Mouse (Mus musculus) heart, embryonic 14.5 days (tissue): ENCODE data around the gene G6pc. TPM values are rescaled to one million over a fixed set of nuclear protein-coding genes. Genes with fewer than 3 reads are reported as not detected.
A peak's percentile ranks its signal among the peaks of the same experiment; 100 is the strongest.
"Not testable (repeated sequence)": the region's sequence is repeated elsewhere in the genome, so short reads cannot be mapped to it uniquely, and the experiment has no call there.

Experiments used
- ATAC-seq: fragments of 200-750 bp; cut with Nextera tagmentation; 2 replicates; pipeline ENCODE4 v1.8.0; 2017; ENCODE audit warnings: low read depth, moderate TSS enrichment; ENCODE audit not compliant: insufficient number of reproducible peaks, insufficient read depth, low FRiP score
- H3K27ac ChIP-seq, 2 experiments: fragments of 200-500 bp in 1 of 2; fragments of 300-500 bp in 1 of 2; sonication (generic) in 1 of 2; replicated peaks in 1 of 2; 2 replicates each; pipeline ENCODE4 v1.5.1; 2012 to 2014; ENCODE audit warnings: low read depth in 2 of 2, low read length in 2 of 2, control low read depth in 1 of 2, mild to moderate bottlenecking in 1 of 2, mixed read lengths in 1 of 2; ENCODE audit not compliant: control insufficient read depth in 1 of 2, insufficient read depth in 1 of 2
- H3K27me3 ChIP-seq: fragments of 300-500 bp; sonication (generic); 2 replicates; pipeline ENCODE4 v1.6.1; 2014; ENCODE audit warnings: mild to moderate bottlenecking, low read length, control low read depth; ENCODE audit not compliant: control insufficient read depth, insufficient read depth
- H3K36me3 ChIP-seq: fragments of 300-500 bp; sonication (generic); 2 replicates; pipeline ENCODE4 v1.6.1; 2014; ENCODE audit warnings: mild to moderate bottlenecking, control low read depth, low read length, mixed read lengths; ENCODE audit not compliant: control insufficient read depth, insufficient read depth
- H3K4me1 ChIP-seq, 2 experiments: fragments of 200-500 bp in 1 of 2; fragments of 300-500 bp in 1 of 2; sonication (generic) in 1 of 2; 2 replicates each; pipeline ENCODE4 v1.6.1; 2012 to 2014; ENCODE audit warnings: low read length in 2 of 2, control low read depth in 1 of 2, mixed read lengths in 1 of 2; ENCODE audit not compliant: control insufficient read depth in 2 of 2, insufficient read depth in 2 of 2
- H3K4me2 ChIP-seq: fragments of 300-500 bp; sonication (generic); 2 replicates; pipeline ENCODE4 v1.6.1; 2014; ENCODE audit warnings: mild to moderate bottlenecking, low read length
- H3K4me3 ChIP-seq, 2 experiments: fragments of 200-500 bp in 1 of 2; fragments of 300-500 bp in 1 of 2; sonication (generic) in 1 of 2; 2 replicates each; pipeline ENCODE4 v1.5.1; 2012 to 2014; ENCODE audit warnings: low read length in 2 of 2, mild to moderate bottlenecking in 2 of 2, control low read depth in 1 of 2, low read depth in 1 of 2, moderate library complexity in 1 of 2; ENCODE audit not compliant: control insufficient read depth in 1 of 2, insufficient read depth in 1 of 2
- H3K9ac ChIP-seq: fragments of 300-500 bp; sonication (generic); 2 replicates; pipeline ENCODE4 v1.6.1; 2014; ENCODE audit warnings: mild to moderate bottlenecking, low read length
- H3K9me3 ChIP-seq: fragments of 300-500 bp; sonication (generic); 2 replicates; pipeline ENCODE4 v1.6.1; 2016; ENCODE audit warnings: low read length, control low read depth; ENCODE audit not compliant: control insufficient read depth
- WGBS: fragments of 180-500 bp; shearing (Covaris S2); extraction: QIAGEN DNeasy Blood & Tissue Kit; methylation state at CpG from one replicate; pipeline ENCODE4 v1.1.7; 2014; 5-methylcytosine and 5-hydroxymethylcytosine counted together
- polyA plus RNA-seq: library from polyadenylated mRNA; unstranded; fragments of >200 nt; fragmentation: Nextera tagmentation; extraction: Ambion mirVana; gene quantifications from 2 replicates; pipeline ENCODE4 v1.2.1, GENCODE M21; 2014

Gene G6pc
- polyA plus RNA-seq, 1 experiment from 2014 or later: not detected

- no peaks in the 10 kb centered on the region for H3K9me3 ChIP-seq
These were observed 36.9 kb upstream of the G6pc start, which contains the start of gene Aoc3 for GRCm38 (mm10) chr11:101330371-101330924. Aoc3 (plus strand) TSS chr11:101330605.

GRCm38 (mm10) chr11:101330961-101331360 lies 36.4 kb upstream of the G6pc start:
- H3K9ac ChIP-seq, H3K36me3 ChIP-seq, H3K9me3 ChIP-seq, H3K4me2 ChIP-seq, ATAC-seq, H3K27me3 ChIP-seq, H3K4me3 ChIP-seq: not testable (repeated sequence)
- peaks cover 7 to 12% of the 10 kb centered on the region in 2 experiments for H3K4me1 ChIP-seq
- 59% methylated on average over 6 of the region's 6 CpGs for WGBS
- peak overlapping the region; percentile 10; a peak in 1 of 4 replicates for H3K27ac ChIP-seq

More at GRCm38 (mm10) chr11:101330371-101330924, 36.9 kb upstream of the G6pc start, which contains the start of gene Aoc3:
- Histone ChIP-seq H3K4me2 (peak within 1 kb of the TSS; percentile 17; the same call in 1 of the 2 replicates), H3K27ac (peak within 1 kb of the TSS; percentile 10 to 35; a peak in 1 of 4 replicates), H3K27me3 (no peaks in the 10 kb centered on the region), H3K4me3 (no peak within 1 kb of the TSS), H3K4me1 (peaks cover 7 to 12% of the 10 kb centered on the region in 2 experiments), H3K9ac (no peak within 1 kb of the TSS), H3K36me3 (peaks cover 7% of the 10 kb centered on the region)
- peak; percentile 37 for ATAC-seq
- WGBS: 48% methylated on average over 7 of the region's 7 CpGs

DNA sequence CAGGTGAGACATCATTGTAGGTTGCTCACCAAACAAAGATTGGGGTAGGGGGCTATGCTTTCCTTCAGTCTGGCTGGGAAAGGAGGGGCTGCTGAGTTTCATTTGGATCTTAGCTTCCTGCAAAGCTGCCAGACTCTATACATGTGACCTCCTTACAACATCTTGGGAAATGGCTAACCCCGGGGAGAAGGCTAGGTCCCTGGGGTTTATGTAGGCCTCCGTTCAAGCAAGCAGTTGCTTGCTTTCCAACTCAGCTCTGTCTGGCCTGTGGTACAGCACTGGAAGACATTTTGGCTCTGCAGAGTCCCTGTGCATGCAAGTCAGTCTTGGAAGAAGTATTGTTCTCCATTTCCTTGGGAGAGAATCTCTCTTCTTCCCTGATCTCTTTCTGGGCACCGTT lies 34.8 kb upstream of the G6pc start:
- Histone ChIP-seq H3K4me1 (peaks cover 11 to 14% of the 10 kb centered on the region in 2 experiments), H3K9me3 (no peaks in the 10 kb centered on the region), H3K4me3 (no peak overlapping the region), H3K27me3 (no peaks in the 10 kb centered on the region), H3K27ac (no peak overlapping the region), H3K4me2 (0 out of 2 replicates have a peak overlapping the region, but pooled peaks have one; percentile 17), H3K9ac (no peak overlapping the region), H3K36me3 (no peaks in the 10 kb centered on the region)
- WGBS: 62% methylated on average over 3 of the region's 3 CpGs
- ATAC-seq: no peak

DNA sequence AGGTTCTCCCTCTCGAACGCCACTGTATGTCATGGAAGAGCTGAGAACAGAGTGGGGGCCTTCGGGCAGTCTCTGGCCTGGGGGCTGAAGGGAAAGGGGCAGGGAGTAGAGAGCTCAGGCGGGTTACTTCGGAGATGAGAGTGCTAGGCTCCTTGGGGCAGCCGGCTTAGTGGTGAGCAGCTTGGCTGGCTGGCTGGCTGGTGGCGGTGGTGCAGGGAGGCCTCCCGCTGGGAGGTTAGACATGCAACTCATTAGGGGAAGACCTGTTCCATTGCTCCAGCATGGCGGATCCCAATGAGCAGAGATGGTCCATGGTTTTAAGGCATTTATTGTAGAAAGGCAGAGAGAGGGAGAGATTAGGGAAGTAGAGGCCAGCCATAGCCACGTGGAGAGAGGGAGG lies 33.3 kb upstream of the G6pc start:
- WGBS: 53% methylated on average over 10 of the region's 10 CpGs
- H3K4me2 ChIP-seq: peak overlapping the region; percentile 12; the same call in 1 of the 2 replicates

DNA sequence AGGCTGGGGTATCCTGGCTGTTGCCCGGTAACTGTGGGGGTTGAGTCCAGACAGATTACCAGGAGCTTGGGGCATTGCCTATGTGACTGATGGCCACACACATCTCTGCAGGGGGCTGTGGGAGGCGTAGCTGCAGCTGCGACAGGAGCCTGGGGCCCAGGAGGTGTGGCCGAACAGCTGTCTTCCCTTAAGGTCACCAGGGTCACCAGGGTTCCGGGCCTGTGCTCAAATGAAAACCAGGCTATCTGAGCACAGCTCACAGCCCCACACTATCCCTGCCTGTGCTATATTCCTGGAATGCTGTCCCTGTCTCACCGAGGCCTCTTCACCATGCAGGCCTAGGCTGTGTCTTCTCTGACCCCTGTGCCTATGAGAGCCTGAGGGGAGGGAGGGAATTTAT lies 32.8 kb upstream of the G6pc start:
- H3K4me3 ChIP-seq: no peak overlapping the region
- no peak for ATAC-seq
- H3K27ac ChIP-seq: no peak overlapping the region
- WGBS: 14% methylated on average over 6 of the region's 6 CpGs
- H3K9me3 ChIP-seq: no peaks in the 10 kb centered on the region
- H3K4me2 ChIP-seq: no peak overlapping the region
- no peaks in the 10 kb centered on the region for H3K36me3 ChIP-seq
- peaks cover 7% of the 10 kb centered on the region in 2 experiments; a peak in 3 of 4 replicates for H3K4me1 ChIP-seq
- no peaks in the 10 kb centered on the region for H3K27me3 ChIP-seq
- H3K9ac ChIP-seq: no peak overlapping the region

More for the DNA sequence above, 33.3 kb upstream of the G6pc start:
- H3K36me3 ChIP-seq: no peaks in the 10 kb centered on the region
- ATAC-seq: no peak
- no peak overlapping the region for H3K4me3 ChIP-seq
- H3K27me3 ChIP-seq: no peaks in the 10 kb centered on the region
- H3K9me3 ChIP-seq: no peaks in the 10 kb centered on the region
- peaks cover 10% of the 10 kb centered on the region in 2 experiments for H3K4me1 ChIP-seq
- H3K9ac ChIP-seq: no peak overlapping the region
- H3K27ac ChIP-seq: no peak overlapping the region

GRCm38 (mm10) chr11:101335685-101336084 lies 31.7 kb upstream of the G6pc start:
- 78% methylated on average over 9 of the region's 9 CpGs for WGBS
- Histone ChIP-seq H3K9me3 (no peaks in the 10 kb centered on the region), H3K27me3 (no peaks in the 10 kb centered on the region), H3K9ac (no peak overlapping the region), H3K36me3 (no peaks in the 10 kb centered on the region), H3K4me3 (no peak overlapping the region), H3K27ac (no peak overlapping the region), H3K4me2 (no peak overlapping the region), H3K4me1 (peaks cover 7% of the 10 kb centered on the region in 2 experiments; a peak in 3 of 4 replicates)
- no peak for ATAC-seq

- H3K4me1 ChIP-seq: peaks cover 7% of the 10 kb centered on the region in 2 experiments; a peak in 3 of 4 replicates
- peak overlapping the region; percentile 34 to 49; a peak in 3 of 4 replicates for H3K27ac ChIP-seq
- peak overlapping the region; percentile 47; the same call in 1 of the 2 replicates for H3K9ac ChIP-seq
- peak; percentile 72; the same call in 1 of the 2 replicates for ATAC-seq
- under 1% methylated on average over 9 of the region's 9 CpGs for WGBS
- no peaks in the 10 kb centered on the region for H3K9me3 ChIP-seq
- H3K4me2 ChIP-seq: peak overlapping the region; percentile 55
- no peaks in the 10 kb centered on the region for H3K36me3 ChIP-seq
- H3K27me3 ChIP-seq: no peaks in the 10 kb centered on the region
- H3K4me3 ChIP-seq: peak overlapping the region; percentile 21; a peak in 3 of 4 replicates
These were observed 29.1 kb upstream of the G6pc start for GRCm38 (mm10) chr11:101338123-101338760.
